Mouse (Mus musculus) midbrain, postnatal 0 days (tissue): ENCODE measurements around the gene Prkaca. TPM values are rescaled to one million over a fixed set of nuclear protein-coding genes. Genes with fewer than 3 reads are reported as not detected.
"Not testable (repeated sequence)": the region's sequence is repeated elsewhere in the genome, so short reads cannot be mapped to it uniquely, and the experiment has no call there.

ENCODE experiments used
- ATAC-seq: fragments of 200-750 bp; cut with Nextera tagmentation; 2 replicates; pipeline ENCODE4 v1.8.0; 2017; ENCODE audit warnings: moderate number of reproducible peaks, mild to moderate bottlenecking, moderate TSS enrichment, moderate library complexity; ENCODE audit not compliant: low FRiP score
- DNase-seq: peaks from one replicate; pipeline ENCODE4 v3.0.0-alpha.2; 2015; ENCODE audit warnings: low spot score
- H3K27ac ChIP-seq: fragments of 300-500 bp; sonication (generic); 2 replicates; pipeline ENCODE4 v1.5.1; 2014; ENCODE audit warnings: low read depth, mild to moderate bottlenecking, low read length, mixed read lengths
- H3K27me3 ChIP-seq: fragments of 300-500 bp; sonication (generic); 2 replicates; pipeline ENCODE4 v1.6.1; 2014; ENCODE audit warnings: low read length, control low read depth, mixed read lengths; ENCODE audit not compliant: insufficient read depth
- H3K36me3 ChIP-seq: fragments of 300-500 bp; sonication (generic); 2 replicates; pipeline ENCODE4 v1.6.1; 2014; ENCODE audit warnings: low read length, control low read depth, mixed read lengths; ENCODE audit not compliant: insufficient read depth
- H3K4me1 ChIP-seq: fragments of 300-500 bp; sonication (generic); 2 replicates; pipeline ENCODE4 v1.6.1; 2014; ENCODE audit warnings: mild to moderate bottlenecking, control low read depth, antibody characterized with exemption, low read length, mixed read lengths; ENCODE audit not compliant: insufficient read depth
- H3K4me2 ChIP-seq: fragments of 300-500 bp; sonication (generic); 2 replicates; pipeline ENCODE4 v1.6.1; 2014; ENCODE audit warnings: low read depth, mild to moderate bottlenecking, low read length, mixed read lengths; ENCODE audit not compliant: poor library complexity, severe bottlenecking
- H3K4me3 ChIP-seq: fragments of 300-500 bp; sonication (generic); 2 replicates; pipeline ENCODE4 v1.5.1; 2014; ENCODE audit warnings: low read depth, mild to moderate bottlenecking, low read length, moderate library complexity
- H3K9ac ChIP-seq: fragments of 300-500 bp; sonication (generic); replicated peaks from 2 replicates; pipeline ENCODE4 v1.6.1; 2014; ENCODE audit warnings: mild to moderate bottlenecking, low read length, moderate library complexity, mixed read lengths; ENCODE audit not compliant: poor library complexity, severe bottlenecking
- H3K9me3 ChIP-seq: fragments of 300-500 bp; sonication (generic); 2 replicates; pipeline ENCODE4 v1.6.1; 2016; ENCODE audit warnings: low read length, control low read depth
- CTCF ChIP-seq: IDR thresholded peaks from 2 replicates; pipeline ENCODE4 v1.5.1; 2016; ENCODE audit warnings: antibody characterized with exemption, mild to moderate bottlenecking
- WGBS: fragments of 180-500 bp; shearing (Covaris S2); extraction: QIAGEN DNeasy Blood & Tissue Kit; methylation state at CpG from one replicate; pipeline ENCODE4 v1.1.7; 2014; 5-methylcytosine and 5-hydroxymethylcytosine counted together
- polyA plus RNA-seq: library from polyadenylated mRNA; unstranded; fragments of >200 nt; fragmentation: Nextera tagmentation; extraction: Ambion mirVana; gene quantifications from 2 replicates; pipeline ENCODE4 v1.2.1, GENCODE M21; 2015
- total RNA-seq: library from RNA; depleted of rRNA; stranded (reverse); fragments of >200 nt; gene quantifications from 2 replicates; pipeline ENCODE4 v1.2.3, GENCODE M21; 2014

Gene Prkaca
- total and polyA plus RNA-seq, 2 experiments from 2014 or later, result 218 to 253 TPM

- not testable (repeated sequence) for H3K4me1 ChIP-seq, H3K9ac ChIP-seq, H3K4me2 ChIP-seq, H3K27me3 ChIP-seq, ATAC-seq, H3K9me3 ChIP-seq, H3K27ac ChIP-seq, DNase-seq, H3K4me3 ChIP-seq
- WGBS, result 93% methylated on average over 2 of the region's 2 CpGs
- peaks cover 60% of the 10 kb centered on the region for H3K36me3 ChIP-seq
- peak; percentile 59 for TF ChIP-seq CTCF
Observed at GRCm38 (mm10) chr8:83983222-83983621, 10.4 kb downstream of the Prkaca start.

DNA sequence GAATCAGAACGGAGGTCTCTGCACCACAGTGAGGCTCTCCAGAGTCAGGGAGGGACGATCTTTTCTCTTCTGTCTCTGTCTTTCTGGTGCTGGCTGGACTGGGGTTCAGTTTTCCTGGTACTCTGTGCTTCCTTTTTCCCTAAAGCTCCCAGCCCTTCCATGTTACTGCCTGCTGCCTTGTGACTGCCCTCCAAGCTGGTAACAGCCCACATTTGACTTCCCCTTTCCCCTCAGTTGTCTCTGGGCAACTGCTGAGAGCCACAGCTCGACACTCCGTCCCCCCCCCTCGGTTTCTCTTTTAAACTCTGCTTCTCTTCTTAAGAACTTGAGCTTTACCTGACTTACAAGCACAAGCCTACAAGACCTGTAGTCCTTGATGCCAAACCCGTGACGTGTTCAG, 16.4 kb downstream of the Prkaca start:
- no peak overlapping the region for H3K4me2 ChIP-seq
- no peak overlapping the region for H3K9ac ChIP-seq
- ATAC-seq (no peak), DNase-seq (no peak)
- 91% methylated on average over 7 of the region's 7 CpGs for WGBS
- no peak overlapping the region for H3K27ac ChIP-seq
- no peaks in the 10 kb centered on the region for H3K27me3 ChIP-seq
- H3K9me3 ChIP-seq, result no peaks in the 10 kb centered on the region
- H3K4me3 ChIP-seq, result no peak overlapping the region
- no peaks in the 10 kb centered on the region for H3K4me1 ChIP-seq
- no peak for TF ChIP-seq CTCF
- H3K36me3 ChIP-seq, result peaks cover 58% of the 10 kb centered on the region

DNA sequence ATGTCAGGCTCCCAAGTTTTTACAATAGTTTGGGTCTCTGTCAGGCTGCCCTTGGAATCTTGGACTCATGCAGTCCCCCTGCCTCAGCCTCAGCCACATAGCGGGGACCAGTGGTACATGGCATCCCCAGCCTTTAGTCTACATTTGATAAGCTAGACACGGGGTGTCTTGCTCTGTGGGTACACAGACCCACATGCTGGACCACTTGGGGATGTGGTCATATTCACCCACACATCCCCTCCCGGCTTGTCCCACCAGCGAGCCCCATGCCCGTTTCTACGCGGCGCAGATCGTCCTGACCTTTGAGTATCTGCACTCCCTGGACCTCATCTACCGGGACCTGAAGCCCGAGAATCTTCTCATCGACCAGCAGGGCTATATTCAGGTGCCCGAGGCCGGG, 17.4 kb downstream of the Prkaca start:
- WGBS, result 95% methylated on average over 14 of the region's 14 CpGs
- no peaks in the 10 kb centered on the region for H3K4me1 ChIP-seq
- no peak overlapping the region for H3K4me3 ChIP-seq
- ATAC-seq (peak; percentile 55; the same call in 1 of the 2 replicates), DNase-seq (no peak)
- no peak for TF ChIP-seq CTCF
- no peak overlapping the region for H3K4me2 ChIP-seq
- no peak overlapping the region for H3K27ac ChIP-seq
- H3K9ac ChIP-seq, result no peak overlapping the region
- no peaks in the 10 kb centered on the region for H3K27me3 ChIP-seq
- H3K9me3 ChIP-seq, result no peaks in the 10 kb centered on the region
- peaks cover 53% of the 10 kb centered on the region for H3K36me3 ChIP-seq

DNA sequence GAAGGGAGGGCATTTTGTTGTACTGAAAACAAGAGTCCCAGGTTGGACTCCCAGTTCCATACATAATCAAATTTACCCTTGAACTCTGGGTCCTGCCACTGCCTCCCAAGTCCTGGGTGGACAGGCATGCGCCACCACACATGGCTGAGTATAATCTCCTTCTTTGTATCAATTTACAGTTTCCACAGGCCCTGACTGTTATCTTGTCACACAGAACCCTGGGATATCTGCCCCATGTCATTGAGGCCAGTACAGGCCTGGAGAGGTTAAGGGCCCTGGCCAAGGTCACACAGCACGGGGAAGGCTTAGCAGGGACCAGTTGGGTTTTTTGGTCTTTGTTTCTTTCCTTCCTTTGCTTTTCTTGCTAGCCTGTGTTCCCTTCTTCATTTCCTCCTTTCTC, 19.7 kb downstream of the Prkaca start:
- Histone ChIP-seq H3K4me3 (no peak overlapping the region), H3K36me3 (peaks cover 36% of the 10 kb centered on the region), H3K9me3 (no peaks in the 10 kb centered on the region), H3K27me3 (no peaks in the 10 kb centered on the region), H3K9ac (no peak overlapping the region), H3K4me2 (no peak overlapping the region), H3K4me1 (no peaks in the 10 kb centered on the region), H3K27ac (no peak overlapping the region)
- WGBS, result 96% methylated on average over 2 of the region's 2 CpGs
- ATAC-seq, result no peak
- no peak for TF ChIP-seq CTCF
- DNase-seq, result no peak

DNA sequence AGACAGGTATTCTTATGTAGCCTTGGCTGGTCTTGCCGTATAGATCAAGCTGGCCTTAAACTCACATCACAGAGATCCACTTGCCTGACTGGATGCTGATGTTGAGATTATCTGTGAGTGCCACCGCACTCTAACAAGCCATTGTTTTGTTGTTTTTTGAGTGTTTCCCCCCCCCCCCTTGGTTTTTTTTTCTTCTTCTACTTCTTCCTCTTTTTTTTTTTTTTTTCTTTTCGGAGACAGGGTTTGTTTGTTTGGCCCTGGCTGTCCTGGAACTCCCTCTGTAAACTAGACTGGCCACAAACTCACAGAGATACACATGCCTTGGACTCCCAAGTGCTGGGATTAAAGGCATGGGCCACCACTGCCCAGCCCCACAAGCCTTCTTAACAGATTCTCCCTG, 21.2 kb downstream of the Prkaca start:
- Histone ChIP-seq H3K36me3 (peaks cover 28% of the 10 kb centered on the region), H3K4me1 (peaks cover 3% of the 10 kb centered on the region; the same call in 1 of the 2 replicates), H3K27me3 (no peaks in the 10 kb centered on the region), H3K9me3 (no peaks in the 10 kb centered on the region), H3K27ac (no peak overlapping the region), H3K4me2 (no peak overlapping the region), H3K4me3 (no peak overlapping the region), H3K9ac (no peak overlapping the region)
- DNase-seq (no peak), ATAC-seq (no peak)
- no peak for TF ChIP-seq CTCF
- WGBS, result 91% methylated on average over 3 of the region's 3 CpGs

DNA sequence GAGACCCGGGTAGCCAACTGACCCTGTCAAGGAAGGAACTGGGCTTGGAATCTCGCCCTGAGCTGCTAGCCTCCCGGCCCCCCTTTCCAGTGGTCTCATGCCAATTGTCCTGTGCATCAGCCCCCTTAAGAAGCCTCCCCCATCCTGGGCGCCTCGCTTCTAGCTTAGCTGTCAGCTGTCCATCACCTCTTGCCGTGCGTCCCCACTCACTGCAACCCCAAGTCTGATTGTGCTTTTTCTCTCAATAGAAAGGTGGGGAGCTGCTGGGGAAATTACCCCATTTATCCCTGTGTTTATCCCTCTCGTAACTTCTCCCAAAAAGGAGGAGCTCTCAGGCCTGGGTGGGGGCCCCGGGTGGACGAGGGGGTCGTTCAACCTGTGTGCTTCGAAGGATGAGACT, 23.2 kb downstream of the Prkaca start:
- H3K27ac ChIP-seq, result no peak overlapping the region
- no peaks in the 10 kb centered on the region for H3K27me3 ChIP-seq
- WGBS, result 13% methylated on average over 12 of the region's 12 CpGs
- no peak overlapping the region for H3K9ac ChIP-seq
- peak overlapping the region; percentile 92; the same call in 1 of the 2 replicates for H3K4me2 ChIP-seq
- no peak for TF ChIP-seq CTCF
- DNase-seq (no peak), ATAC-seq (no peak)
- H3K9me3 ChIP-seq, result no peaks in the 10 kb centered on the region
- peaks cover 5% of the 10 kb centered on the region; the same call in 1 of the 2 replicates for H3K4me1 ChIP-seq
- H3K36me3 ChIP-seq, result peaks cover 16% of the 10 kb centered on the region
- H3K4me3 ChIP-seq, result peak overlapping the region; percentile 73
